Mouse (Mus musculus): Measurements from ENCODE around the gene Fam104a.

DNA sequence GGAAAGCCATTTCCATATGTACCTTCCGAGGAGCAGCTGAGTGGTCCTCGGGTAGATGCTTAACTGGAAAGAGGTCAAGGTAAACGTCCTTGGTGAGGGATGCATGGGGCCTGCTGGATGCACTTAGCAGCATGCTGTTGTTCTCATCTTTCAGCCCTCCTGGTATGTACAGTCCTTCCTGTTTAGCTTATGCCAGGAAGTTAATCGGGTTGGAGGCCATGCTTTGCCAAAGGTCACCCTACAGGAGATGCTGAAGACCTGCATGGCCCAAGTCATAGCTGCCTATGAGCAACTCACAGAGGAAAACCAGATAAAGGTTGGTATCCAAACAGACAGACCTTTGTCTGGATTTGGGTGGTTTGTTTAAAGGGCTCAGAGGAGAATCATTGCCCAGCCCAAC, 26.7 kb downstream of the Fam104a start:
- TF ChIP-seq CTCF (IDR thresholded peaks at IDR 0.05; ENCODE audit: low read depth, low read length) (no peak), POLR2A (IDR thresholded peaks at IDR 0.05; ENCODE audit: borderline replicate concordance, low read depth, low read length) (no peak)

All from bone marrow macrophage, adult 2 months (primary cell).